Mouse (Mus musculus): Measurements from ENCODE around the gene Casz1.

Gene Casz1

GRCm38 (mm10) chr4:148804137-148804779 is at the start of gene Casz1:
Gene Casz1 (plus strand): TSS chr4:148804429.
- DNase-seq (ENCODE audit: low read depth): no peak

GRCm38 (mm10) chr4:148758863-148759262 is 45.4 kb upstream of the Casz1 start:
- peak; percentile 42 for DNase-seq (ENCODE audit: low read depth)

- DNase-seq (ENCODE audit: low read depth): no peak
These were observed 44.1 kb upstream of the Casz1 start for GRCm38 (mm10) chr4:148760152-148760551.

GRCm38 (mm10) chr4:148766021-148766775 is 38.0 kb upstream of the Casz1 start:
- DNase-seq (ENCODE audit: low read depth): no peak

- no peak for DNase-seq (ENCODE audit: low read depth)
These were observed 36.4 kb upstream of the Casz1 start for GRCm38 (mm10) chr4:148767655-148768305.

GRCm38 (mm10) chr4:148768649-148769048 is 35.6 kb upstream of the Casz1 start:
- no peak for DNase-seq (ENCODE audit: low read depth)

GRCm38 (mm10) chr4:148770582-148771408 is 33.4 kb upstream of the Casz1 start:
- no peak for DNase-seq (ENCODE audit: low read depth)

- DNase-seq (ENCODE audit: low read depth): no peak
These were observed 32.8 kb upstream of the Casz1 start for GRCm38 (mm10) chr4:148771409-148771929.

- DNase-seq (ENCODE audit: low read depth): peak; percentile 43
These were observed 31.6 kb upstream of the Casz1 start for GRCm38 (mm10) chr4:148772658-148773057.

- no peak for DNase-seq (ENCODE audit: low read depth)
These were observed 30.2 kb upstream of the Casz1 start for GRCm38 (mm10) chr4:148774036-148774435.

- DNase-seq (ENCODE audit: low read depth): no peak
These were observed 28.6 kb upstream of the Casz1 start for GRCm38 (mm10) chr4:148775476-148776269.

GRCm38 (mm10) chr4:148780097-148780621 is 24.1 kb upstream of the Casz1 start:
- no peak for DNase-seq (ENCODE audit: low read depth)

GRCm38 (mm10) chr4:148781516-148781915 is 22.7 kb upstream of the Casz1 start:
- no peak for DNase-seq (ENCODE audit: low read depth)

GRCm38 (mm10) chr4:148782880-148783279 is 21.3 kb upstream of the Casz1 start:
- DNase-seq (ENCODE audit: low read depth): no peak

- DNase-seq (ENCODE audit: low read depth): no peak
These were observed 20.5 kb upstream of the Casz1 start for GRCm38 (mm10) chr4:148783760-148784159.

GRCm38 (mm10) chr4:148785053-148785567 is 19.1 kb upstream of the Casz1 start:
- no peak for DNase-seq (ENCODE audit: low read depth)

- DNase-seq (ENCODE audit: low read depth): no peak
These were observed 18.2 kb upstream of the Casz1 start for GRCm38 (mm10) chr4:148785995-148786394.

- no peak for DNase-seq (ENCODE audit: low read depth)
These were observed 13.3 kb upstream of the Casz1 start for GRCm38 (mm10) chr4:148790940-148791339.

GRCm38 (mm10) chr4:148795038-148795437 is 9.2 kb upstream of the Casz1 start:
- no peak for DNase-seq (ENCODE audit: low read depth)

GRCm38 (mm10) chr4:148797475-148798324 is 6.5 kb upstream of the Casz1 start:
- no peak for DNase-seq (ENCODE audit: low read depth)
